Mouse (Mus musculus): ENCODE measurements around the gene Kansl1. TPM values are rescaled to one million over a fixed set of nuclear protein-coding genes. Genes with fewer than 3 reads are reported as not detected.

The Kansl1 gene
- polyA plus RNA-seq, 1 experiment from 2014 or later = 30.2 TPM

- no peak for ATAC-seq (ENCODE audit: low read depth)
- Histone ChIP-seq H3K36me3 (ENCODE audit: control insufficient read depth, insufficient read depth, low read length) (peaks cover 23% of the 10 kb centered on the region), H3K9me3 (ENCODE audit: control insufficient read depth, low read length) (no peaks in the 10 kb centered on the region), H3K4me1 (ENCODE audit: control insufficient read depth, insufficient read depth, low read length) (no peaks in the 10 kb centered on the region), H3K4me2 (ENCODE audit: low read depth, low read length) (no peak overlapping the region), H3K4me3 (ENCODE audit: low read depth, low read length) (no peak overlapping the region), H3K9ac (replicated peaks; ENCODE audit: low read depth, low read length) (no peak overlapping the region), H3K27me3 (ENCODE audit: control insufficient read depth, insufficient read depth, low read length) (no peaks in the 10 kb centered on the region), H3K27ac (ENCODE audit: low read depth, low read length) (no peak overlapping the region)
- WGBS = 76% methylated on average over 3 of the region's 3 CpGs
Measured at GRCm38 (mm10) chr11:104297671-104298070, 171.0 kb downstream of the Kansl1 start.

DNA sequence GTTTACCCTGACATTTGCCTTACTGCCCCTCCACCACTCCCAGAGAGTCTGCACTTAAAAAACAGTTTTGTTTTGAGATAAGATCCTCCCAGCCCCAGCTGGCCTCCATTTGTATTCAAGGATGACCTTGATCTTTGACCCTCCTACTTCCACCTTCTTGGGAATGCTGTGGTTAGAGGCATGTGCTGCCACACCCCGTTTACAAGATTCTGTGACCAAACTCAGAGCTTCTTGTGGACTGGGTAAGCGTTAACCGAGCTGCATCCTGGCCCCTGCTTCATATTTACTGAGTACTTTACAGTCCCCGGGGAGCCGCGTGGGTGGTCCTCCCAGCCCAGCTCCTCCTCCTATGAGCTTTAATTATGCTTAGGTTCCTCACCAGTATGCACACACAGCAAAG lies 173.0 kb downstream of the Kansl1 start:
- no peaks in the 10 kb centered on the region for H3K4me1 ChIP-seq (ENCODE audit: control insufficient read depth, insufficient read depth, low read length)
- no peak overlapping the region for H3K9ac ChIP-seq (replicated peaks; ENCODE audit: low read depth, low read length)
- no peaks in the 10 kb centered on the region for H3K9me3 ChIP-seq (ENCODE audit: control insufficient read depth, low read length)
- H3K4me2 ChIP-seq (ENCODE audit: low read depth, low read length) = no peak overlapping the region
- H3K27ac ChIP-seq (ENCODE audit: low read depth, low read length) = no peak overlapping the region
- WGBS = 36% methylated on average over 6 of the region's 6 CpGs
- H3K27me3 ChIP-seq (ENCODE audit: control insufficient read depth, insufficient read depth, low read length) = no peaks in the 10 kb centered on the region
- ATAC-seq (ENCODE audit: low read depth) = no peak
- H3K4me3 ChIP-seq (ENCODE audit: low read depth, low read length) = no peak overlapping the region
- H3K36me3 ChIP-seq (ENCODE audit: control insufficient read depth, insufficient read depth, low read length) = peaks cover 23% of the 10 kb centered on the region

- no peak for ATAC-seq (ENCODE audit: low read depth)
- WGBS = 58% methylated on average over 5 of the region's 5 CpGs
- H3K4me2 ChIP-seq (ENCODE audit: low read depth, low read length) = no peak overlapping the region
- no peak overlapping the region for H3K27ac ChIP-seq (ENCODE audit: low read depth, low read length)
- no peaks in the 10 kb centered on the region for H3K4me1 ChIP-seq (ENCODE audit: control insufficient read depth, insufficient read depth, low read length)
- H3K36me3 ChIP-seq (ENCODE audit: control insufficient read depth, insufficient read depth, low read length) = peaks cover 23% of the 10 kb centered on the region
- no peak overlapping the region for H3K4me3 ChIP-seq (ENCODE audit: low read depth, low read length)
- no peaks in the 10 kb centered on the region for H3K9me3 ChIP-seq (ENCODE audit: control insufficient read depth, low read length)
- H3K9ac ChIP-seq (replicated peaks; ENCODE audit: low read depth, low read length) = no peak overlapping the region
- H3K27me3 ChIP-seq (ENCODE audit: control insufficient read depth, insufficient read depth, low read length) = no peaks in the 10 kb centered on the region
Measured at GRCm38 (mm10) chr11:104295145-104295544, 173.5 kb downstream of the Kansl1 start.

DNA sequence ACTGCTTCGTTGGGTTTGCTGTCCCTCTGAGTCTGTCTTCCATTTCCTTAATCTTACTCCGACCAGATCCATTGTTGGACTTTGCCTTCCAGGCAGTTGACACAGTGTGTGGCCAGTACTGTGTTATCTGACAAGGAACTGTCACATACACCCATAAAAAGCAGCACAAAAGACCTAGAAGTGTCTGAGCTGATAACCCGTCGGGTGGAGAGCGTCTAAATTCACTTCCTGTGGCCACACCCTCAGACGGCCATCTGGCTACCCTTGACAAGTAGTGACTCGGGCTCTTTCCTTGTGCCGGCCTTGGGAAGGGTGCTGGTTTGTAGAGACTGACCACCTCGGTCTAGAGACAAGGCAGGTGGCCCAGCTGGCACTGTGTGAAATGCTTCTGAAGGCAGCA lies 175.4 kb downstream of the Kansl1 start:
- WGBS = 83% methylated on average over 9 of the region's 9 CpGs
- ATAC-seq (ENCODE audit: low read depth) = no peak

GRCm38 (mm10) chr11:104292443-104293220 lies 176.0 kb downstream of the Kansl1 start:
- no peaks in the 10 kb centered on the region for H3K27me3 ChIP-seq (ENCODE audit: control insufficient read depth, insufficient read depth, low read length)
- WGBS = 88% methylated on average over 7 of the region's 7 CpGs
- no peak for ATAC-seq (ENCODE audit: low read depth)
- H3K9me3 ChIP-seq (ENCODE audit: control insufficient read depth, low read length) = no peaks in the 10 kb centered on the region
- H3K36me3 ChIP-seq (ENCODE audit: control insufficient read depth, insufficient read depth, low read length) = peaks cover 13% of the 10 kb centered on the region; the same call in 1 of the 2 replicates
- no peak overlapping the region for H3K4me2 ChIP-seq (ENCODE audit: low read depth, low read length)
- no peak overlapping the region for H3K27ac ChIP-seq (ENCODE audit: low read depth, low read length)
- no peak overlapping the region for H3K9ac ChIP-seq (replicated peaks; ENCODE audit: low read depth, low read length)
- no peaks in the 10 kb centered on the region for H3K4me1 ChIP-seq (ENCODE audit: control insufficient read depth, insufficient read depth, low read length)
- H3K4me3 ChIP-seq (ENCODE audit: low read depth, low read length) = no peak overlapping the region

More for the DNA sequence above, 175.4 kb downstream of the Kansl1 start:
- Histone ChIP-seq H3K36me3 (ENCODE audit: control insufficient read depth, insufficient read depth, low read length) (peaks cover 13% of the 10 kb centered on the region; the same call in 1 of the 2 replicates), H3K27ac (ENCODE audit: low read depth, low read length) (no peak overlapping the region), H3K4me1 (ENCODE audit: control insufficient read depth, insufficient read depth, low read length) (no peaks in the 10 kb centered on the region), H3K9ac (replicated peaks; ENCODE audit: low read depth, low read length) (no peak overlapping the region), H3K27me3 (ENCODE audit: control insufficient read depth, insufficient read depth, low read length) (no peaks in the 10 kb centered on the region), H3K4me2 (ENCODE audit: low read depth, low read length) (no peak overlapping the region), H3K4me3 (ENCODE audit: low read depth, low read length) (no peak overlapping the region), H3K9me3 (ENCODE audit: control insufficient read depth, low read length) (no peaks in the 10 kb centered on the region)

GRCm38 (mm10) chr11:104289199-104290031 lies 179.2 kb downstream of the Kansl1 start:
- WGBS = 23% methylated on average over 13 of the region's 13 CpGs
- H3K4me2 ChIP-seq (ENCODE audit: low read depth, low read length) = no peak overlapping the region
- no peaks in the 10 kb centered on the region for H3K27me3 ChIP-seq (ENCODE audit: control insufficient read depth, insufficient read depth, low read length)
- no peaks in the 10 kb centered on the region for H3K9me3 ChIP-seq (ENCODE audit: control insufficient read depth, low read length)
- 0 out of 2 replicates have a peak, but pooled peaks have one; percentile 32 for ATAC-seq (ENCODE audit: low read depth)
- H3K4me3 ChIP-seq (ENCODE audit: low read depth, low read length) = no peak overlapping the region
- H3K4me1 ChIP-seq (ENCODE audit: control insufficient read depth, insufficient read depth, low read length) = no peaks in the 10 kb centered on the region
- no peak overlapping the region for H3K27ac ChIP-seq (ENCODE audit: low read depth, low read length)
- H3K9ac ChIP-seq (replicated peaks; ENCODE audit: low read depth, low read length) = no peak overlapping the region
- H3K36me3 ChIP-seq (ENCODE audit: control insufficient read depth, insufficient read depth, low read length) = peaks cover 14% of the 10 kb centered on the region; the same call in 1 of the 2 replicates

GRCm38 (mm10) chr11:104288835-104289198 lies 179.8 kb downstream of the Kansl1 start:
- Histone ChIP-seq H3K4me2 (ENCODE audit: low read depth, low read length) (no peak overlapping the region), H3K4me3 (ENCODE audit: low read depth, low read length) (no peak overlapping the region), H3K27me3 (ENCODE audit: control insufficient read depth, insufficient read depth, low read length) (no peaks in the 10 kb centered on the region), H3K27ac (ENCODE audit: low read depth, low read length) (no peak overlapping the region), H3K9ac (replicated peaks; ENCODE audit: low read depth, low read length) (no peak overlapping the region), H3K36me3 (ENCODE audit: control insufficient read depth, insufficient read depth, low read length) (peaks cover 16% of the 10 kb centered on the region; the same call in 1 of the 2 replicates), H3K4me1 (ENCODE audit: control insufficient read depth, insufficient read depth, low read length) (no peaks in the 10 kb centered on the region), H3K9me3 (ENCODE audit: control insufficient read depth, low read length) (no peaks in the 10 kb centered on the region)
- 58% methylated on average over 6 of the region's 6 CpGs for WGBS
- ATAC-seq (ENCODE audit: low read depth) = no peak

DNA sequence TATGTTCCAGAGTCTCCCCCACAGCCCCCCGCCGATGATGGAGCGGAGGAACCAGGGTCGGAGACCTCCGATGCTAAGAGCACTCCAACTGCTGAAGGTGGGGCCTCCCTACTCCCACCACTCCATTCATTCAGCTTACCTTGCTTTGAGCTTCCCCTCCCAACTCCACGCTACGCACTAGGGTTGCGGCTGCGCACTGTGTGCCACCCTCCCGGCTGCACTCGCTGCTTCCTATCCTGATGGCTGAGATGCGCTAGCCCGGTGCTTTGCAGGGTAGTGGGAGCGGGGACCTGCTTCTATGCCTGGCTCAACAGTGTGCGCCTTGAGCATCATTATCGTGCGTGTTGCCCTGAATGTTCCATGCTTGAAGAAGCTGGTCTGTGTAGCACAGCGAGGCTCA lies 181.5 kb downstream of the Kansl1 start:
- no peak overlapping the region for H3K4me2 ChIP-seq (ENCODE audit: low read depth, low read length)
- no peaks in the 10 kb centered on the region for H3K4me1 ChIP-seq (ENCODE audit: control insufficient read depth, insufficient read depth, low read length)
- no peak for ATAC-seq (ENCODE audit: low read depth)
- no peak overlapping the region for H3K4me3 ChIP-seq (ENCODE audit: low read depth, low read length)
- H3K27ac ChIP-seq (ENCODE audit: low read depth, low read length) = no peak overlapping the region
- 97% methylated on average over 18 of the region's 18 CpGs for WGBS
- H3K9ac ChIP-seq (replicated peaks; ENCODE audit: low read depth, low read length) = no peak overlapping the region
- peaks cover 16% of the 10 kb centered on the region; the same call in 1 of the 2 replicates for H3K36me3 ChIP-seq (ENCODE audit: control insufficient read depth, insufficient read depth, low read length)
- H3K27me3 ChIP-seq (ENCODE audit: control insufficient read depth, insufficient read depth, low read length) = no peaks in the 10 kb centered on the region
- H3K9me3 ChIP-seq (ENCODE audit: control insufficient read depth, low read length) = no peaks in the 10 kb centered on the region

Measured in neural tube, embryonic 14.5 days (tissue).